Mouse (Mus musculus) liver, embryonic 13.5 days (tissue): ENCODE results near the gene Bmp2. TPM values are rescaled to one million over a fixed set of nuclear protein-coding genes. Genes with fewer than 3 reads are reported as not detected.

Experiments
- ATAC-seq: fragments of 200-750 bp; cut with Nextera tagmentation; 2 replicates; pipeline ENCODE4 v1.8.0; 2017; ENCODE audit warnings: low read depth, mild to moderate bottlenecking, moderate number of reproducible peaks, moderate library complexity
- DNase-seq: peaks from one replicate; pipeline ENCODE4 v3.0.0; 2022
- H3K27ac ChIP-seq: fragments of 300-500 bp; sonication (generic); 2 replicates; pipeline ENCODE4 v1.5.1; 2015; ENCODE audit warnings: moderate library complexity, mild to moderate bottlenecking, inconsistent platforms
- H3K27me3 ChIP-seq: fragments of 300-500 bp; sonication (generic); 2 replicates; pipeline ENCODE4 v1.6.1; 2015; ENCODE audit warnings: mild to moderate bottlenecking, inconsistent platforms
- H3K36me3 ChIP-seq: fragments of 300-500 bp; sonication (generic); 2 replicates; pipeline ENCODE4 v1.6.1; 2015; ENCODE audit warnings: mild to moderate bottlenecking, inconsistent platforms
- H3K4me1 ChIP-seq: fragments of 300-500 bp; sonication (generic); replicated peaks from 2 replicates; pipeline ENCODE4 v1.6.1; 2015; ENCODE audit warnings: inconsistent platforms
- H3K4me2 ChIP-seq: fragments of 300-500 bp; sonication (generic); 2 replicates; pipeline ENCODE4 v1.6.1; 2015; ENCODE audit warnings: inconsistent platforms, mild to moderate bottlenecking, moderate library complexity
- H3K4me3 ChIP-seq: fragments of 300-500 bp; sonication (generic); replicated peaks from 2 replicates; pipeline ENCODE4 v1.5.1; 2015; ENCODE audit warnings: mild to moderate bottlenecking, inconsistent platforms
- H3K9ac ChIP-seq: fragments of 300-500 bp; sonication (generic); 2 replicates; pipeline ENCODE4 v1.6.1; 2015; ENCODE audit warnings: mild to moderate bottlenecking, inconsistent platforms
- H3K9me3 ChIP-seq: fragments of 300-500 bp; sonication (generic); replicated peaks from 2 replicates; pipeline ENCODE4 v1.6.1; 2016; ENCODE audit warnings: inconsistent platforms
- WGBS: fragments of 180-500 bp; shearing (Covaris S2); methylation state at CpG from one replicate; pipeline ENCODE4 v1.1.7; 2015; ENCODE audit not compliant: insufficient replicate concordance; 5-methylcytosine and 5-hydroxymethylcytosine counted together
- polyA plus RNA-seq: library from polyadenylated mRNA; unstranded; fragments of >200 nt; fragmentation: Nextera tagmentation; extraction: Ambion mirVana; gene quantifications from 2 replicates; pipeline ENCODE4 v1.2.1, GENCODE M21; 2015

The Bmp2 gene
- 3.1 and 3.9 TPM in 2 replicates for polyA plus RNA-seq

- DNase-seq (no peak), ATAC-seq (peak; percentile 59)
- no peak within 1 kb of the TSS for H3K27ac ChIP-seq
- H3K4me2 ChIP-seq = peak within 1 kb of the TSS; percentile 62
- H3K9ac ChIP-seq = peak within 1 kb of the TSS; percentile 43
- peak within 1 kb of the TSS; percentile 52 for H3K4me3 ChIP-seq
- WGBS = under 1% methylated on average over 107 of the region's 110 CpGs
- H3K4me1 ChIP-seq = 0 out of 2 replicates have a peak, but pooled peaks cover 6% of the 10 kb centered on the region
- H3K9me3 ChIP-seq = no peaks in the 10 kb centered on the region
- H3K27me3 ChIP-seq = peaks cover 66% of the 10 kb centered on the region
- no peaks in the 10 kb centered on the region for H3K36me3 ChIP-seq
Measured at GRCm38 (mm10) chr2:133552031-133552841, at the start of gene Bmp2. Bmp2 (plus strand) TSS chr2:133552159.

DNA sequence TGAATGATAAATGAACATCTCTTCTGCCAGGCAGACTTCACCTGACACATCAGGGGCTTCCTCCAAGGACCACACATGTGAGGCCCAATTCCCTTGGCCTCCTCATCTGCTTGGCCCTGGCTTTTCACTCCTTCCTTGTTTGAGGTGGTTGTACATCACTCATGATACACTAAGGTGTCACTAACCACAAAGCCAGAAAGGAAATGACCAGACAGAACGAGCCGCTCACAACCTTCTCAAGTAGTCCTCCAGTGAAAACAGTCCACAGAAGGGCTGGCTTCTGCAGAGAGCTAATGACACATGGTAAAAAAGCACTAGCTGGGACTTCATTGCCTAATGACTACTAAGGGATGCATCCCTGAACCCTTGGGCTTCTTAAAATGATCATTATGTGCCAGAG, 46.3 kb upstream of the Bmp2 start:
- Histone ChIP-seq H3K4me1 (no peaks in the 10 kb centered on the region), H3K4me2 (no peak overlapping the region), H3K27me3 (no peaks in the 10 kb centered on the region), H3K27ac (no peak overlapping the region), H3K36me3 (no peaks in the 10 kb centered on the region), H3K9me3 (no peaks in the 10 kb centered on the region), H3K4me3 (no peak overlapping the region), H3K9ac (no peak overlapping the region)
- DNase-seq (no peak), ATAC-seq (no peak)
- WGBS = 35% methylated on average over 2 of the region's 2 CpGs

GRCm38 (mm10) chr2:133507045-133507444, 44.9 kb upstream of the Bmp2 start:
- ATAC-seq (no peak), DNase-seq (no peak)
- Histone ChIP-seq H3K9me3 (no peaks in the 10 kb centered on the region), H3K4me3 (no peak overlapping the region), H3K9ac (no peak overlapping the region), H3K4me1 (no peaks in the 10 kb centered on the region), H3K36me3 (no peaks in the 10 kb centered on the region), H3K27ac (no peak overlapping the region), H3K4me2 (no peak overlapping the region), H3K27me3 (no peaks in the 10 kb centered on the region)
- 31% methylated on average over 4 of the region's 4 CpGs for WGBS

DNA sequence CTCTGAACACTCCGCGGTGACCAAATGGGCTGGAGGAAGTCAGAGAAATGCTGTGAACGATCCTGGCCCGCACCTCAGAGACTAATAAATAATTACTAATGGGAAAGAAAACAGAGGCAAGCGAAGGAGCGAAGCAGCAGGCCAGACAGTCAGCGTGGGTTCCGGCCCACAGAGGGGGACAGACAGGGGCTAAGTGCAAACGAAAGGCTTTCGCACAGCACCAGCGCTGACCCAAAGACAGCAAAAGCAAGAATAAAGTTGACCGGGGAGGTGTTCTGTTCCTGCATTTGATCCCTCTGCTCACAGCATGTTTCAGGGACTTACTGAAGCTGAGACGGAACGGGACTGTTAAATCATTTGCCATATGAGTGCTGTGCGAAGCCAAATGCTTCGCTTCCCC, 42.8 kb upstream of the Bmp2 start:
- Histone ChIP-seq H3K4me1 (no peaks in the 10 kb centered on the region), H3K36me3 (no peaks in the 10 kb centered on the region), H3K27ac (no peak overlapping the region), H3K9me3 (no peaks in the 10 kb centered on the region), H3K27me3 (no peaks in the 10 kb centered on the region), H3K4me3 (no peak overlapping the region), H3K9ac (no peak overlapping the region), H3K4me2 (no peak overlapping the region)
- DNase-seq (no peak), ATAC-seq (no peak)
- WGBS = 76% methylated on average over 16 of the region's 16 CpGs

GRCm38 (mm10) chr2:133511011-133511779, 40.8 kb upstream of the Bmp2 start:
- 40% methylated on average over 9 of the region's 9 CpGs for WGBS
- ATAC-seq = no peak
- Histone ChIP-seq H3K9ac (no peak overlapping the region), H3K4me1 (no peaks in the 10 kb centered on the region), H3K27ac (no peak overlapping the region), H3K4me3 (no peak overlapping the region), H3K36me3 (no peaks in the 10 kb centered on the region), H3K27me3 (no peaks in the 10 kb centered on the region), H3K9me3 (no peaks in the 10 kb centered on the region), H3K4me2 (no peak overlapping the region)
- DNase-seq = no peak

- H3K4me2 ChIP-seq = no peak overlapping the region
- H3K9ac ChIP-seq = no peak overlapping the region
- DNase-seq (no peak), ATAC-seq (no peak)
- H3K36me3 ChIP-seq = no peaks in the 10 kb centered on the region
- no peak overlapping the region for H3K4me3 ChIP-seq
- H3K9me3 ChIP-seq = no peaks in the 10 kb centered on the region
- 68% methylated on average over 4 of the region's 4 CpGs for WGBS
- no peaks in the 10 kb centered on the region for H3K27me3 ChIP-seq
- H3K27ac ChIP-seq = no peak overlapping the region
- H3K4me1 ChIP-seq = no peaks in the 10 kb centered on the region
Measured at GRCm38 (mm10) chr2:133516331-133517046, 35.5 kb upstream of the Bmp2 start.

DNA sequence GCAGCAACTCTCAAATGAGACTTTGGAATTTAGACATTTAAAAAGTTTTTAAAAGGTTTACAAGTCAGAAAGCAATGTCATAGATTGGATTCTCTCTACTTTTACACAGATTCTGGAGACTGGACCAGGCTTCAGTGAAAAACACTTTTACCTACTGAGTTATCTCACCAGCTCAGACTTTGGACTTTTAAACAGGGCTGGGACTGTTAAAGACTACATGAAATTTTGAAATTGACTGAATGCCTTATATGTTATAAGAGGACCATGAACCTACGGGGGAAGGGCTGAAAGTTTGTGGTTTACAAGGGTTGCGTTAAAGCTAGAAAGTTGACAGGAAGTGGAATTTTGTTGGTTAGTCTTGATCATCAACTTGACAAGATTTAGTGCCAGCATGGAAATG, 34.1 kb upstream of the Bmp2 start:
- H3K9me3 ChIP-seq = no peaks in the 10 kb centered on the region
- no peak overlapping the region for H3K27ac ChIP-seq
- H3K27me3 ChIP-seq = no peaks in the 10 kb centered on the region
- H3K4me3 ChIP-seq = no peak overlapping the region
- no peak overlapping the region for H3K9ac ChIP-seq
- ATAC-seq (no peak), DNase-seq (no peak)
- no peak overlapping the region for H3K4me2 ChIP-seq
- no peaks in the 10 kb centered on the region for H3K4me1 ChIP-seq
- H3K36me3 ChIP-seq = no peaks in the 10 kb centered on the region
- WGBS = 23% methylated on average over 2 of the region's 2 CpGs

- Histone ChIP-seq H3K9ac (no peak overlapping the region), H3K4me1 (no peaks in the 10 kb centered on the region), H3K9me3 (no peaks in the 10 kb centered on the region), H3K4me3 (no peak overlapping the region), H3K4me2 (no peak overlapping the region), H3K36me3 (no peaks in the 10 kb centered on the region), H3K27ac (no peak overlapping the region), H3K27me3 (no peaks in the 10 kb centered on the region)
- DNase-seq (no peak), ATAC-seq (no peak)
- WGBS = 71% methylated on average over 5 of the region's 5 CpGs
Measured at GRCm38 (mm10) chr2:133521193-133521592, 30.8 kb upstream of the Bmp2 start.

DNA sequence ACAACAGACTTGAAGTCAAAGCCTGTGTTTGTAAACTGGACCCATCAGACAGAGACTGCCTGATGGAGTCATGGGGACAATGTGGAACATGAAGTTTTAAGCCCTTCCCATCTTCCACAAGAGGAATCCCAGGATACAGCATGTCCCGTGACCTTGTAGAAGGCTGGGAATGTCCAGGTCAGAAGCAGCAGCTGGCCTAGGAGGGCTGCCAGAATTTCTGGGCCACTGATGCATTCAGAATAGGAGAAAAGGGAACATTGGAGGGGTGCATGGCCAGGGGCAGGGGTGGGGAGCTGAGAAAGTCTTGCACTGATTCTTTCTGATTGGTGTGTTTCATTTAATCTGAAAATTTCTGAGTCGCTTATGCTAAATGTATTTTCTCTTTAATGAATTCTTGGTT, 29.8 kb upstream of the Bmp2 start:
- no peaks in the 10 kb centered on the region for H3K9me3 ChIP-seq
- no peak for DNase-seq
- 56% methylated on average over 2 of the region's 2 CpGs for WGBS
- H3K27ac ChIP-seq = no peak overlapping the region
- H3K27me3 ChIP-seq = no peaks in the 10 kb centered on the region
- no peak overlapping the region for H3K4me3 ChIP-seq
- no peak overlapping the region for H3K9ac ChIP-seq
- ATAC-seq = no peak
- no peaks in the 10 kb centered on the region for H3K4me1 ChIP-seq
- H3K36me3 ChIP-seq = no peaks in the 10 kb centered on the region
- no peak overlapping the region for H3K4me2 ChIP-seq

DNA sequence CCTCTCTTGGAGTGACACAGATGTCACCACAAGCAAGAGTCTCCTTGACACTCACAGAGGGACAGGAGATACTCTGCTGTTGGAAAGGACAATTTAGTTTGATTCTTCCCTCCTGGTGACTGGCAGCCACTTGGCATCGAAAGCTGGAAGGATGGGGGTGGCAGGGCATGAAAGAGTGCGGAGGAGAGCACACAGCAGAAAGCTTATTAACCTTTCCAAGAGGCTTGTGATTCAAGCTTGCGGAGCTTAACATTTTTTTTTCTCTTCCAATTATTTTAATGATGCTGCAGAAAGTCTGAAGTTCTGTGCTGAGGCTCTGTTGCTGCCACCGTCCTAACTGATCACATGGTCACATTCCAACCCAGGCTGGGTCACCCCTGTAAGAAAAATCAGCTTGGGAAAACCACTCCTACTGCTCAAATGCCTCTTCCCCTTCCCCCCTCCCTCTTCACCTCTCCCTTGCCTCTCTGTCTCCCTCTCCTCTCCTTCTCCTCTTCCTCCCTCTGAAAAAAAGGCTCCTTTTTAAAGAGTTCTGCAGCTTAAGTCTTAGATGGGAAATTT, 26.3 kb upstream of the Bmp2 start:
- H3K4me3 ChIP-seq = no peak overlapping the region
- H3K4me2 ChIP-seq = no peak overlapping the region
- no peak overlapping the region for H3K27ac ChIP-seq
- H3K9me3 ChIP-seq = no peaks in the 10 kb centered on the region
- H3K36me3 ChIP-seq = no peaks in the 10 kb centered on the region
- H3K27me3 ChIP-seq = no peaks in the 10 kb centered on the region
- DNase-seq = no peak
- ATAC-seq = no peak
- WGBS = 50% methylated on average over 4 of the region's 4 CpGs
- no peak overlapping the region for H3K9ac ChIP-seq
- H3K4me1 ChIP-seq = no peaks in the 10 kb centered on the region

- no peaks in the 10 kb centered on the region for H3K36me3 ChIP-seq
- no peaks in the 10 kb centered on the region for H3K9me3 ChIP-seq
- H3K4me3 ChIP-seq = no peak overlapping the region
- H3K27me3 ChIP-seq = no peaks in the 10 kb centered on the region
- no peak for ATAC-seq
- H3K4me2 ChIP-seq = no peak overlapping the region
- WGBS = 75% methylated on average over 9 of the region's 9 CpGs
- DNase-seq = no peak
- H3K4me1 ChIP-seq = no peaks in the 10 kb centered on the region
- H3K27ac ChIP-seq = no peak overlapping the region
- H3K9ac ChIP-seq = no peak overlapping the region
Measured at GRCm38 (mm10) chr2:133529396-133529795, 22.6 kb upstream of the Bmp2 start.
